In genomic region chr8:47334223-47334757, GRCm38 (mm10) we compare ENCODE assay signal across 8 mouse cellular contexts.
DNase-seq lines count a peak whose midpoint lies in the region; ATAC-seq and TF ChIP-seq lines count a peak whose summit lies in the region.

No protein-coding gene starts in this region.

- TF ChIP-seq CTCF in small intestine, adult 2 months (IDR thresholded peaks at IDR 0.05; ENCODE audit: extremely low read depth, insufficient read length, insufficient replicate concordance, low read depth, low read length), result no peak

- H3K9ac ChIP-seq in liver, embryonic 11.5 days (ENCODE audit: low read depth, low read length), result no peak overlapping the region
- H3K9ac ChIP-seq in liver, embryonic 12.5 days, result no peak overlapping the region
- peak overlapping the region; percentile 42 for H3K9ac ChIP-seq in forebrain, embryonic 12.5 days

- 75% methylated on average over 9 of the region's 9 CpGs for WGBS in liver, embryonic 11.5 days
- 57% methylated on average over 9 of the region's 9 CpGs for WGBS in liver, embryonic 12.5 days (ENCODE audit: insufficient replicate concordance)
- 57% methylated on average over 9 of the region's 9 CpGs for WGBS in forebrain, embryonic 12.5 days
- WGBS in small intestine, adult 2 months, result 30% methylated on average over 9 of the region's 9 CpGs

- TF ChIP-seq POLR2A in small intestine, adult 2 months (IDR thresholded peaks at IDR 0.05; ENCODE audit: low read depth, low read length), result no peak

- H3K27me3 ChIP-seq in liver, embryonic 11.5 days (replicated peaks; ENCODE audit: control insufficient read depth, insufficient read depth, low read length), result no peaks in the 10 kb centered on the region
- H3K27me3 ChIP-seq in liver, embryonic 12.5 days (replicated peaks), result no peaks in the 10 kb centered on the region
- H3K27me3 ChIP-seq in forebrain, embryonic 12.5 days, result no peaks in the 10 kb centered on the region
- H3K27me3 ChIP-seq in small intestine, adult 2 months (ENCODE audit: control insufficient read depth, insufficient read depth, low read length), result no peaks in the 10 kb centered on the region

- ATAC-seq in liver, embryonic 11.5 days (replicated peaks; ENCODE audit: low FRiP score), result 0 out of 2 replicates have a peak, but pooled peaks have one; percentile 41
- no peak for ATAC-seq in liver, embryonic 12.5 days
- ATAC-seq in forebrain, embryonic 12.5 days (ENCODE audit: low FRiP score), result peak; percentile 98

- H3K4me2 ChIP-seq in liver, embryonic 11.5 days, result no peak overlapping the region
- no peak overlapping the region for H3K4me2 ChIP-seq in liver, embryonic 12.5 days
- H3K4me2 ChIP-seq in forebrain, embryonic 12.5 days, result peak overlapping the region; percentile 45

- DNase-seq in liver, embryonic 11.5 days (ENCODE audit: low spot score), result no peak
- peak; percentile 17 for DNase-seq in heart, postnatal 25 days (ENCODE audit: low spot score)
- DNase-seq in layer of hippocampus, adult 18-20 months (ENCODE audit: low spot score in 2 of 2), result peak; percentile 86 to 93
- DNase-seq in lung, postnatal 25 days (ENCODE audit: low spot score), result peak; percentile 53
- DNase-seq in gastrocnemius, postnatal 4 days (ENCODE audit: low spot score in 2 of 2), result no peak

- intact Hi-C loops in heart, postnatal 25 days (cut with DNase I), result no loop called here

- no peak overlapping the region for H3K27ac ChIP-seq in liver, embryonic 11.5 days (ENCODE audit: low read depth, low read length)
- H3K27ac ChIP-seq in liver, embryonic 12.5 days, result no peak overlapping the region
- peak overlapping the region; percentile 86 for H3K27ac ChIP-seq in forebrain, embryonic 12.5 days
- H3K27ac ChIP-seq in small intestine, adult 2 months (ENCODE audit: insufficient read depth, low read depth, low read length), result no peak overlapping the region

- H3K4me1 ChIP-seq in liver, embryonic 11.5 days (replicated peaks; ENCODE audit: control insufficient read depth, insufficient read depth, low read length), result no peaks in the 10 kb centered on the region; the same call in 1 of the 2 replicates
- no peaks in the 10 kb centered on the region for H3K4me1 ChIP-seq in liver, embryonic 12.5 days
- peaks cover 26% of the 10 kb centered on the region for H3K4me1 ChIP-seq in forebrain, embryonic 12.5 days
- H3K4me1 ChIP-seq in small intestine, adult 2 months (ENCODE audit: control insufficient read depth, insufficient read depth, insufficient read length, low read length), result no peaks in the 10 kb centered on the region

- no peaks in the 10 kb centered on the region for H3K36me3 ChIP-seq in liver, embryonic 11.5 days (ENCODE audit: control insufficient read depth, insufficient read depth, low read length)
- no peaks in the 10 kb centered on the region for H3K36me3 ChIP-seq in liver, embryonic 12.5 days
- H3K36me3 ChIP-seq in forebrain, embryonic 12.5 days (replicated peaks), result no peaks in the 10 kb centered on the region
- H3K36me3 ChIP-seq in small intestine, adult 2 months (ENCODE audit: control insufficient read depth, insufficient read depth, low read length), result no peaks in the 10 kb centered on the region

- H3K9me3 ChIP-seq in liver, embryonic 11.5 days (ENCODE audit: control insufficient read depth, low read length), result no peaks in the 10 kb centered on the region
- no peaks in the 10 kb centered on the region for H3K9me3 ChIP-seq in liver, embryonic 12.5 days (replicated peaks)
- H3K9me3 ChIP-seq in forebrain, embryonic 12.5 days, result no peaks in the 10 kb centered on the region

- no peak overlapping the region for H3K4me3 ChIP-seq in liver, embryonic 11.5 days (ENCODE audit: low read depth, low read length)
- no peak overlapping the region for H3K4me3 ChIP-seq in liver, embryonic 12.5 days
- peak overlapping the region; percentile 16; the same call in 1 of the 2 replicates for H3K4me3 ChIP-seq in forebrain, embryonic 12.5 days (replicated peaks)
- H3K4me3 ChIP-seq in small intestine, adult 2 months (ENCODE audit: low read depth, low read length), result peak overlapping the region; percentile 41

Comparison
In these comparisons a context has a peak if more than half of its experiments do, and no peak if none do; other contexts are left out.
1. DNase-seq: peak in heart, postnatal 25 days (single experiment), layer of hippocampus, adult 18-20 months (2 of 2) and lung, postnatal 25 days (single experiment); none in liver, embryonic 11.5 days (single experiment) and gastrocnemius, postnatal 4 days (0 of 2).
2. H3K4me3 ChIP-seq: peak in forebrain, embryonic 12.5 days (single experiment) and small intestine, adult 2 months (single experiment); none in liver, embryonic 11.5 days (single experiment) and liver, embryonic 12.5 days (single experiment).